Mouse (Mus musculus) forebrain, embryonic 16.5 days (tissue): ENCODE measurements around the gene Coa4. TPM values are rescaled to one million over a fixed set of nuclear protein-coding genes. Genes with fewer than 3 reads are reported as not detected.

Source experiments
- ATAC-seq: fragments of 200-750 bp; cut with Nextera tagmentation; 2 replicates; pipeline ENCODE4 v1.8.0; 2017; ENCODE audit warnings: mild to moderate bottlenecking, moderate library complexity
- H3K27ac ChIP-seq: fragments of 300-500 bp; sonication (generic); 2 replicates; pipeline ENCODE4 v1.5.1; 2014; ENCODE audit warnings: low read length, control low read depth
- H3K27me3 ChIP-seq: fragments of 300-500 bp; sonication (generic); replicated peaks from 2 replicates; pipeline ENCODE4 v1.6.1; 2014; ENCODE audit warnings: low read length; ENCODE audit not compliant: control insufficient read depth, insufficient read depth
- H3K36me3 ChIP-seq: fragments of 300-500 bp; sonication (generic); 2 replicates; pipeline ENCODE4 v1.6.1; 2014; ENCODE audit not compliant: control insufficient read depth, insufficient read depth
- H3K4me1 ChIP-seq: fragments of 300-500 bp; sonication (generic); replicated peaks from 2 replicates; pipeline ENCODE4 v1.6.1; 2014; ENCODE audit warnings: low read length; ENCODE audit not compliant: control insufficient read depth, insufficient read depth
- H3K4me2 ChIP-seq: fragments of 300-500 bp; sonication (generic); 2 replicates; pipeline ENCODE4 v1.6.1; 2014; ENCODE audit warnings: mild to moderate bottlenecking, low read length, control low read depth
- H3K4me3 ChIP-seq: fragments of 300-500 bp; sonication (generic); replicated peaks from 2 replicates; pipeline ENCODE4 v1.5.1; 2014; ENCODE audit warnings: mild to moderate bottlenecking, low read length, control low read depth
- H3K9ac ChIP-seq: fragments of 300-500 bp; sonication (generic); replicated peaks from 2 replicates; pipeline ENCODE4 v1.6.1; 2014; ENCODE audit warnings: low read depth, low read length, control low read depth
- H3K9me3 ChIP-seq: fragments of 300-500 bp; sonication (generic); 2 replicates; pipeline ENCODE4 v1.6.1; 2016; ENCODE audit warnings: low read length; ENCODE audit not compliant: control insufficient read depth
- WGBS: fragments of 180-500 bp; shearing (Covaris S2); extraction: QIAGEN DNeasy Blood & Tissue Kit; methylation state at CpG from one replicate; pipeline ENCODE4 v1.1.7; 2014; 5-methylcytosine and 5-hydroxymethylcytosine counted together
- polyA plus RNA-seq: library from polyadenylated mRNA; unstranded; fragments of >200 nt; fragmentation: Nextera tagmentation; extraction: Ambion mirVana; gene quantifications from 2 replicates; pipeline ENCODE4 v1.2.1, GENCODE M21; 2015

The Coa4 gene
- 10.1 and 12.3 TPM in 2 replicates for polyA plus RNA-seq

GRCm38 (mm10) chr7:100536804-100537518, at the start of gene Coa4:
Coa4 (plus strand) TSS chr7:100537071.
- peaks cover 12% of the 10 kb centered on the region for H3K36me3 ChIP-seq
- peak within 1 kb of the TSS; percentile 61 for H3K4me3 ChIP-seq
- peak within 1 kb of the TSS; percentile 80 for H3K27ac ChIP-seq
- H3K9me3 ChIP-seq = no peaks in the 10 kb centered on the region
- H3K4me1 ChIP-seq = peaks cover 10% of the 10 kb centered on the region
- under 1% methylated on average over 33 of the region's 33 CpGs for WGBS
- H3K4me2 ChIP-seq = peak within 1 kb of the TSS; percentile 72
- no peaks in the 10 kb centered on the region for H3K27me3 ChIP-seq
- H3K9ac ChIP-seq = peak within 1 kb of the TSS; percentile 69
- ATAC-seq = peak; percentile 100

GRCm38 (mm10) chr7:100487301-100487700, 49.6 kb upstream of the Coa4 start:
- WGBS = 78% methylated on average over 2 of the region's 2 CpGs
- no peak overlapping the region for H3K27ac ChIP-seq
- no peaks in the 10 kb centered on the region for H3K36me3 ChIP-seq
- H3K4me1 ChIP-seq = no peaks in the 10 kb centered on the region; the same call in 1 of the 2 replicates
- H3K4me2 ChIP-seq = no peak overlapping the region
- no peaks in the 10 kb centered on the region for H3K9me3 ChIP-seq
- no peaks in the 10 kb centered on the region for H3K27me3 ChIP-seq
- ATAC-seq = no peak
- H3K4me3 ChIP-seq = no peak overlapping the region
- no peak overlapping the region for H3K9ac ChIP-seq

GRCm38 (mm10) chr7:100488474-100489048, 48.3 kb upstream of the Coa4 start:
- Histone ChIP-seq H3K27me3 (no peaks in the 10 kb centered on the region), H3K9ac (no peak overlapping the region), H3K27ac (no peak overlapping the region), H3K36me3 (no peaks in the 10 kb centered on the region), H3K9me3 (no peaks in the 10 kb centered on the region), H3K4me2 (no peak overlapping the region), H3K4me3 (no peak overlapping the region), H3K4me1 (peaks cover 10% of the 10 kb centered on the region)
- ATAC-seq = peak; percentile 51; the same call in 1 of the 2 replicates
- 4% methylated on average over 10 of the region's 10 CpGs for WGBS

- 4% methylated on average over 36 of the region's 36 CpGs for WGBS
- Histone ChIP-seq H3K27me3 (no peaks in the 10 kb centered on the region), H3K4me2 (peak overlapping the region; percentile 52), H3K9ac (peak overlapping the region; percentile 33; the same call in 1 of the 2 replicates), H3K27ac (no peak overlapping the region), H3K9me3 (no peaks in the 10 kb centered on the region), H3K4me3 (peak overlapping the region; percentile 33), H3K4me1 (peaks cover 19% of the 10 kb centered on the region), H3K36me3 (no peaks in the 10 kb centered on the region)
- 0 out of 2 replicates have a peak, but pooled peaks have one; percentile 2 for ATAC-seq
Measured at GRCm38 (mm10) chr7:100492391-100493116, 44.3 kb upstream of the Coa4 start.

- Histone ChIP-seq H3K9me3 (no peaks in the 10 kb centered on the region), H3K36me3 (no peaks in the 10 kb centered on the region), H3K4me1 (peaks cover 19% of the 10 kb centered on the region), H3K4me3 (peak within 1 kb of the TSS; percentile 33), H3K9ac (peak within 1 kb of the TSS; percentile 33; the same call in 1 of the 2 replicates), H3K27ac (no peak within 1 kb of the TSS), H3K4me2 (peak within 1 kb of the TSS; percentile 52), H3K27me3 (no peaks in the 10 kb centered on the region)
- 0 out of 2 replicates have a peak, but pooled peaks have one; percentile 13 for ATAC-seq
- 1% methylated on average over 25 of the region's 27 CpGs for WGBS
Measured at GRCm38 (mm10) chr7:100493117-100493483, 43.8 kb upstream of the Coa4 start, which contains the start of gene Ucp2. Ucp2 (plus strand) TSS chr7:100493337.

GRCm38 (mm10) chr7:100493484-100494414, 43.1 kb upstream of the Coa4 start:
- ATAC-seq = no peak
- Histone ChIP-seq H3K9ac (peak overlapping the region; percentile 25; the same call in 1 of the 2 replicates), H3K27ac (no peak overlapping the region)

GRCm38 (mm10) chr7:100494415-100494831, 42.4 kb upstream of the Coa4 start:
- H3K27me3 ChIP-seq = no peaks in the 10 kb centered on the region
- H3K27ac ChIP-seq = no peak overlapping the region
- H3K36me3 ChIP-seq = no peaks in the 10 kb centered on the region
- H3K4me2 ChIP-seq = no peak overlapping the region
- WGBS = 87% methylated on average over 7 of the region's 7 CpGs
- H3K4me3 ChIP-seq = no peak overlapping the region
- H3K9me3 ChIP-seq = no peaks in the 10 kb centered on the region
- no peak for ATAC-seq
- no peak overlapping the region for H3K9ac ChIP-seq
- H3K4me1 ChIP-seq = peaks cover 19% of the 10 kb centered on the region

More at GRCm38 (mm10) chr7:100493484-100494414, 43.1 kb upstream of the Coa4 start:
- Histone ChIP-seq H3K4me2 (peak overlapping the region; percentile 52), H3K4me3 (peak overlapping the region; percentile 33), H3K27me3 (no peaks in the 10 kb centered on the region), H3K9me3 (no peaks in the 10 kb centered on the region), H3K4me1 (peaks cover 19% of the 10 kb centered on the region), H3K36me3 (no peaks in the 10 kb centered on the region)
- 40% methylated on average over 19 of the region's 19 CpGs for WGBS

- Histone ChIP-seq H3K36me3 (no peaks in the 10 kb centered on the region), H3K4me3 (no peak overlapping the region), H3K4me1 (peaks cover 19% of the 10 kb centered on the region), H3K9me3 (no peaks in the 10 kb centered on the region), H3K4me2 (no peak overlapping the region; the same call in 1 of the 2 replicates), H3K27ac (peak overlapping the region; percentile 35; the same call in 1 of the 2 replicates), H3K9ac (no peak overlapping the region), H3K27me3 (no peaks in the 10 kb centered on the region)
- 46% methylated on average over 8 of the region's 8 CpGs for WGBS
- ATAC-seq = no peak
Measured at GRCm38 (mm10) chr7:100495042-100495441, 41.8 kb upstream of the Coa4 start.
